Mouse (Mus musculus) stomach, postnatal 0 days (tissue): ENCODE measurements at regions not wholly inside any gene's neighbourhood (a gene's known extent, or its start where the extent isn't known, plus 50 kb on each side); places are given as distances from the start of the nearest gene placed in this dataset.

ENCODE experiments used
- ATAC-seq: fragments of 200-750 bp; cut with Nextera tagmentation; 2 replicates; pipeline ENCODE4 v1.8.0; 2017; ENCODE audit not compliant: low FRiP score, low TSS enrichment
- DNase-seq: peaks from one replicate; pipeline ENCODE4 v3.0.0-alpha.2; 2016; ENCODE audit warnings: low spot score
- H3K27ac ChIP-seq: fragments of 300-500 bp; sonication (generic); replicated peaks from 2 replicates; pipeline ENCODE4 v1.5.1; 2014; ENCODE audit warnings: mild to moderate bottlenecking, control low read depth
- H3K27me3 ChIP-seq: fragments of 300-500 bp; sonication (generic); 2 replicates; pipeline ENCODE4 v1.6.1; 2014; ENCODE audit warnings: low read length; ENCODE audit not compliant: control insufficient read depth, insufficient read depth
- H3K36me3 ChIP-seq: fragments of 300-500 bp; sonication (generic); 2 replicates; pipeline ENCODE4 v1.6.1; 2014; ENCODE audit warnings: low read length, mixed read lengths; ENCODE audit not compliant: control insufficient read depth, insufficient read depth
- H3K4me1 ChIP-seq: fragments of 300-500 bp; sonication (generic); replicated peaks from 2 replicates; pipeline ENCODE4 v1.6.1; 2014; ENCODE audit warnings: antibody characterized with exemption; ENCODE audit not compliant: control insufficient read depth, insufficient read depth
- H3K4me2 ChIP-seq: fragments of 300-500 bp; sonication (generic); replicated peaks from 2 replicates; pipeline ENCODE4 v1.6.1; 2014; ENCODE audit warnings: low read depth, mild to moderate bottlenecking, control low read depth, moderate library complexity
- H3K4me3 ChIP-seq: fragments of 300-500 bp; sonication (generic); 2 replicates; pipeline ENCODE4 v1.5.1; 2014; ENCODE audit warnings: low read depth, low read length, control low read depth
- H3K9ac ChIP-seq: fragments of 300-500 bp; sonication (generic); 2 replicates; pipeline ENCODE4 v1.6.1; 2014; ENCODE audit warnings: mild to moderate bottlenecking, low read length, control low read depth, mixed read lengths
- H3K9me3 ChIP-seq: fragments of 300-500 bp; sonication (generic); 2 replicates; pipeline ENCODE4 v1.6.1; 2016; ENCODE audit warnings: low read length; ENCODE audit not compliant: control insufficient read depth
- CTCF ChIP-seq: IDR thresholded peaks from 2 replicates; pipeline ENCODE4 v1.5.1; 2016; ENCODE audit warnings: antibody characterized with exemption, low read depth, mild to moderate bottlenecking, moderate library complexity
- EP300 ChIP-seq: optimal IDR thresholded peaks from 2 replicates; pipeline ENCODE3; 2016; ENCODE audit warnings: antibody characterized with exemption
- WGBS: fragments of 180-500 bp; shearing (Covaris S2); extraction: QIAGEN DNeasy Blood & Tissue Kit; methylation state at CpG from one replicate; pipeline ENCODE4 v1.1.7; 2014; 5-methylcytosine and 5-hydroxymethylcytosine counted together

GRCm38 (mm10) chr3:58317240-58317639 lies 97.3 kb upstream of the Tsc22d2 start:
- Histone ChIP-seq H3K9me3 (no peaks in the 10 kb centered on the region), H3K4me2 (no peak overlapping the region), H3K4me1 (no peaks in the 10 kb centered on the region), H3K27ac (no peak overlapping the region), H3K9ac (no peak overlapping the region), H3K4me3 (no peak overlapping the region), H3K36me3 (no peaks in the 10 kb centered on the region), H3K27me3 (no peaks in the 10 kb centered on the region)
- TF ChIP-seq CTCF (no peak), EP300 (no peak)
- DNase-seq (no peak), ATAC-seq (no peak)
- 84% methylated on average over 2 of the region's 2 CpGs for WGBS

- DNase-seq, result no peak
- Histone ChIP-seq H3K4me2 (no peak overlapping the region), H3K9me3 (no peaks in the 10 kb centered on the region), H3K27me3 (no peaks in the 10 kb centered on the region), H3K27ac (no peak overlapping the region), H3K9ac (no peak overlapping the region), H3K36me3 (no peaks in the 10 kb centered on the region), H3K4me1 (no peaks in the 10 kb centered on the region), H3K4me3 (no peak overlapping the region)
- WGBS, result 90% methylated on average over 2 of the region's 2 CpGs
- no peak for ATAC-seq
- TF ChIP-seq CTCF (no peak), EP300 (no peak)
Measured at GRCm38 (mm10) chr3:58318756-58319155, 95.8 kb upstream of the Tsc22d2 start.

GRCm38 (mm10) chr3:58319463-58319862 lies 95.1 kb upstream of the Tsc22d2 start:
- DNase-seq (no peak), ATAC-seq (no peak)
- Histone ChIP-seq H3K27me3 (no peaks in the 10 kb centered on the region), H3K9me3 (no peaks in the 10 kb centered on the region), H3K4me1 (no peaks in the 10 kb centered on the region), H3K4me2 (no peak overlapping the region), H3K9ac (no peak overlapping the region), H3K36me3 (no peaks in the 10 kb centered on the region), H3K27ac (no peak overlapping the region), H3K4me3 (no peak overlapping the region)
- WGBS, result 77% methylated on average over 1 of the region's 1 CpGs
- TF ChIP-seq EP300, result no peak
- TF ChIP-seq CTCF, result no peak

- no peaks in the 10 kb centered on the region for H3K36me3 ChIP-seq
- H3K27ac ChIP-seq, result no peak overlapping the region
- ATAC-seq, result 0 out of 2 replicates have a peak, but pooled peaks have one; percentile 65
- no peak for DNase-seq
- no peaks in the 10 kb centered on the region for H3K4me1 ChIP-seq
- no peaks in the 10 kb centered on the region for H3K27me3 ChIP-seq
- H3K4me2 ChIP-seq, result no peak overlapping the region
- TF ChIP-seq CTCF, result no peak
- no peak for TF ChIP-seq EP300
- WGBS, result 46% methylated on average over 4 of the region's 4 CpGs
- H3K9ac ChIP-seq, result no peak overlapping the region
- H3K4me3 ChIP-seq, result no peak overlapping the region
- no peaks in the 10 kb centered on the region for H3K9me3 ChIP-seq
Measured at GRCm38 (mm10) chr3:58320812-58321211, 93.7 kb upstream of the Tsc22d2 start.

- DNase-seq, result no peak
- no peaks in the 10 kb centered on the region for H3K36me3 ChIP-seq
- TF ChIP-seq CTCF (no peak), EP300 (no peak)
- ATAC-seq, result peak; percentile 88
- H3K27me3 ChIP-seq, result no peaks in the 10 kb centered on the region
- no peak overlapping the region for H3K4me3 ChIP-seq
- H3K4me2 ChIP-seq, result no peak overlapping the region
- no peaks in the 10 kb centered on the region for H3K9me3 ChIP-seq
- WGBS, result 89% methylated on average over 1 of the region's 1 CpGs
- no peak overlapping the region for H3K9ac ChIP-seq
- no peak overlapping the region for H3K27ac ChIP-seq
- H3K4me1 ChIP-seq, result no peaks in the 10 kb centered on the region
Measured at GRCm38 (mm10) chr3:58322322-58322721, 92.2 kb upstream of the Tsc22d2 start.

- WGBS, result 63% methylated on average over 2 of the region's 2 CpGs
- Histone ChIP-seq H3K36me3 (no peaks in the 10 kb centered on the region), H3K9ac (no peak overlapping the region), H3K4me1 (no peaks in the 10 kb centered on the region), H3K9me3 (no peaks in the 10 kb centered on the region), H3K27ac (no peak overlapping the region), H3K4me2 (no peak overlapping the region), H3K27me3 (no peaks in the 10 kb centered on the region), H3K4me3 (no peak overlapping the region)
- TF ChIP-seq CTCF (no peak), EP300 (no peak)
- DNase-seq, result no peak
- no peak for ATAC-seq
Measured at GRCm38 (mm10) chr3:58327721-58328120, 86.8 kb upstream of the Tsc22d2 start.
